Mouse (Mus musculus) liver, embryonic 16.5 days (tissue): ENCODE results near the gene Chchd5. TPM values are rescaled to one million over a fixed set of nuclear protein-coding genes. Genes with fewer than 3 reads are reported as not detected.

Source experiments
- polyA plus RNA-seq: library from polyadenylated mRNA; unstranded; fragments of >200 nt; fragmentation: Nextera tagmentation; extraction: Ambion mirVana; gene quantifications from 2 replicates; pipeline ENCODE4 v1.2.1, GENCODE M21; 2015

The Chchd5 gene
- polyA plus RNA-seq, 1 experiment from 2014 or later, result 10.1 TPM

Other genes starting within 250 kb of the Chchd5 start
- 2.3 and 2.4 TPM in 2 replicates for gene Zc3h8, start 185.6 kb upstream of the Chchd5 start, polyA plus RNA-seq
- gene Zc3h6, start 162.3 kb upstream of the Chchd5 start, polyA plus RNA-seq, result 0.58 and 0.61 TPM in 2 replicates
- gene Gm10762, start 162.0 kb upstream of the Chchd5 start, polyA plus RNA-seq, result 2.3 and 2.5 TPM in 2 replicates
- not detected in 2 replicates for gene Vinac1, start 81.5 kb upstream of the Chchd5 start, polyA plus RNA-seq
- 1.8 TPM in 2 replicates for gene Ttl, start 63.8 kb upstream of the Chchd5 start, polyA plus RNA-seq
- gene Polr1b, start 28.7 kb upstream of the Chchd5 start, polyA plus RNA-seq, result 9.1 and 10.3 TPM in 2 replicates
- gene Slc20a1, start 69.1 kb downstream of the Chchd5 start, polyA plus RNA-seq, result 39.4 and 39.6 TPM in 2 replicates
- 24.6 and 27.2 TPM in 2 replicates for gene Ckap2l, start 167.5 kb downstream of the Chchd5 start, polyA plus RNA-seq
- 3.7 and 4.2 TPM in 2 replicates for gene Il1a, start 180.3 kb downstream of the Chchd5 start, polyA plus RNA-seq
- 0.11 and 0.42 TPM in 2 replicates for gene Il1b, start 241.4 kb downstream of the Chchd5 start, polyA plus RNA-seq